Mouse (Mus musculus) E14TG2a.4 (cell line): Measurements from ENCODE around the gene Set.
A peak's percentile ranks its signal among the peaks of the same experiment; 100 is the strongest.

Experiments
- CTCF ChIP-seq: conservative IDR thresholded peaks from 2 replicates; pipeline ENCODE4 v1.5.1; 2014; ENCODE audit warnings: low read length
- POU5F1 ChIP-seq: IDR thresholded peaks from 2 replicates; pipeline ENCODE4 v1.6.1; 2014; ENCODE audit warnings: low read length, borderline replicate concordance

- no peak for TF ChIP-seq CTCF
- peak; percentile 61; the same call in 1 of the 2 replicates for TF ChIP-seq POU5F1
Observed at GRCm38 (mm10) chr2:30119641-30120051, 62.5 kb downstream of the Set start.
